Mouse (Mus musculus): Measurements from ENCODE around the gene Cfap97d2. TPM values are rescaled to one million over a fixed set of nuclear protein-coding genes. Genes with fewer than 3 reads are reported as not detected.

Gene Cfap97d2
- 0.10 TPM in 1 of 2 replicates, not detected in the other for polyA plus RNA-seq (2012; rRNA removed)

GRCm38 (mm10) chr8:13705668-13706067 lies at the start of gene Cfap97d2:
Cfap97d2 (plus strand) TSS chr8:13705889.

GRCm38 (mm10) chr8:13677413-13677883 lies 28.2 kb upstream of the Cfap97d2 start, which contains the start of gene Rasa3:
Rasa3 (minus strand) TSS chr8:13677603.

GRCm38 (mm10) chr8:13756982-13757804 lies 51.5 kb downstream of the Cfap97d2 start, which contains the start of gene Cdc16:
Cdc16 (plus strand) TSS chr8:13757676.

GRCm38 (mm10) chr8:13785250-13785763 lies 79.6 kb downstream of the Cfap97d2 start, which contains the start of gene Upf3a:
Upf3a (plus strand) TSS chr8:13785615.

Other genes starting within 250 kb of the Cfap97d2 start
- gene Gas6, start 211.4 kb upstream of the Cfap97d2 start, polyA plus RNA-seq (2012; rRNA removed): 7.9 and 8.7 TPM in 2 replicates
- not detected in 2 replicates for gene 1700029H14Rik, start 143.4 kb upstream of the Cfap97d2 start, polyA plus RNA-seq (2012; rRNA removed)
- 10.9 and 14.2 TPM in 2 replicates for gene Rasa3, start 28.3 kb upstream of the Cfap97d2 start, polyA plus RNA-seq (2012; rRNA removed)
- 25.5 and 26.4 TPM in 2 replicates for gene Cdc16, start 51.8 kb downstream of the Cfap97d2 start, polyA plus RNA-seq (2012; rRNA removed)
- 7.2 and 7.9 TPM in 2 replicates for gene Upf3a, start 79.7 kb downstream of the Cfap97d2 start, polyA plus RNA-seq (2012; rRNA removed)
- gene AF366264, start 132.5 kb downstream of the Cfap97d2 start, polyA plus RNA-seq (2012; rRNA removed): not detected in 2 replicates
- 4.9 TPM in 2 replicates for gene Champ1, start 163.8 kb downstream of the Cfap97d2 start, polyA plus RNA-seq (2012; rRNA removed)
- gene Coprs, start 184.4 kb downstream of the Cfap97d2 start, polyA plus RNA-seq (2012; rRNA removed): 3.0 and 3.7 TPM in 2 replicates

All from liver, embryonic 18 days (tissue).